Mouse (Mus musculus) c-Kit-negative CD71-positive TER-119-positive erythroid progenitor cells, embryonic 14.5 days (primary cell): Measurements from ENCODE around the gene Zfp786.

Source experiments
- DNase-seq: peaks from one replicate; pipeline ENCODE4 v3.0.0-alpha.2; 2013; ENCODE audit warnings: low read depth, low spot score

The Zfp786 gene

DNA sequence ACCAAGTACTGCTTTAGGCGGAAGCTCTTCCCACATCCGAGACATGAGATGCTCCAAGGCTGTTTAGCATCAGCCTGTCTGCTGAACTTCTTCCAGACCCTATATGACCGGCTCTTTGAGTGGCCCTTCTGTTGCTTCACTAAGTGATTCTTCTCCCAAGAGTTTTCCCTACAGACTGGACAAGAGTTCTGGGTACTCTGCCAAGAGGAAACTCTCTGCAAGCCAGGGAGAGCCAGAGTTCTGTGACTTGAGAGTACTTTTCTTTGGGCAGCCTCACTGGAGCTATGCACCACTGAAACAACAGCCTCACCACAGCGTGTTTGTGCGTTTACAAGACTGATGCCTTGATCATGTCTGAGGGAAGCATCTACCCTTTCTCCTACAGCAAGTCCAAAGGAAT, 9.4 kb downstream of the Zfp786 start:
- no peak for DNase-seq

DNA sequence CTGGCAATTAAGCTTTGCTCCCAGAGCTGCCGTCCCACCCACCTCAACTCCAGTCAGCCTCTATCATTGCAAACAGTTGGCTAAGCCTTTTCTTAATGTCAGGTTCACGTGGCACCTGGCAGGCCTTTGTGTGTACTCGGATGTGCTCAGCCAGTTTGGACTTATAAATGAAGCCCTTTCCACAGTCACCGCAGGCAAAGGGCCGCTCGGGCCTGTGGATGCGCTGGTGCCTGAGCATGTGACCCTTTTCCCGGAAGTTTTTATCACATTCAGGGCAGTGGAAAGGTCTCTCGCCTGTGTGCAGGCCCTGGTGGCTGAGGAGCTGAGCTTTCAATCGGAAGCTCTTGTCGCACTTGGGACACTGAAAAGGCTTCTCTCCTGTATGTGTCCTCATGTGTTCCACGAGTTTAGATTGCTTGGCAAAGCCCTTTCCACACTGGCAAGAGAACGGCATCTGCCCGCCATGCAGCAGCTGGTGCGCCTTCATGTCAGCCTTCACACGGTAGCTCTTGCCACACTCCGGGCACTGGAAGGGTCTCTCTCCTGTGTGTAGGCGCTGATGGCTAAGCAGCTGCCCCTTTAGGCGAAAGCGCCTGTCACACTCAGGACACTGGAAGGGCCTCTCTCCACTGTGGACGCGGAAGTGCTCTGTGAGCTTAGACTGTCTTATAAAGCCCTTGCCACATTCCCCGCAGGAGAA, 10.9 kb downstream of the Zfp786 start:
- DNase-seq, result no peak

GRCm38 (mm10) chr6:47818721-47819120, 11.9 kb downstream of the Zfp786 start:
- no peak for DNase-seq

DNA sequence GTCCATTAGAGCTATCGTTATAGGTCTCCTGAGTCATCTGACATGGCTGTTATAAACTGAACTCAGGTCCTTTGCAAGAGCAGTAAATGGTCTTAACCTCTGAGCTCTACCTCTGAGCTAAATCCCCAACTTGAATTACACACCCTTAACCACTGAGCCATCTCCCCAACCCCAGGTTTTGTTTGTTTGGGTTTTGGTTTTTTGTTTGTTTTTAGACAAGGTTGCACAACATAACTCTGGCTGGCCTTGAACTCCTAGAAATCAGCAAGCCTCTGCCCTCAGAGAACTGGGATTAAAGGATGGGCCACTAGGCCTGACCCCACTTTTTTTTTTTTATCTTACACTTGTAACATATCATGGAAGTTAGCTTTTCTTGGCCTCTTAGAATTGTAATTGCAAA, 14.5 kb downstream of the Zfp786 start:
- no peak for DNase-seq

DNA sequence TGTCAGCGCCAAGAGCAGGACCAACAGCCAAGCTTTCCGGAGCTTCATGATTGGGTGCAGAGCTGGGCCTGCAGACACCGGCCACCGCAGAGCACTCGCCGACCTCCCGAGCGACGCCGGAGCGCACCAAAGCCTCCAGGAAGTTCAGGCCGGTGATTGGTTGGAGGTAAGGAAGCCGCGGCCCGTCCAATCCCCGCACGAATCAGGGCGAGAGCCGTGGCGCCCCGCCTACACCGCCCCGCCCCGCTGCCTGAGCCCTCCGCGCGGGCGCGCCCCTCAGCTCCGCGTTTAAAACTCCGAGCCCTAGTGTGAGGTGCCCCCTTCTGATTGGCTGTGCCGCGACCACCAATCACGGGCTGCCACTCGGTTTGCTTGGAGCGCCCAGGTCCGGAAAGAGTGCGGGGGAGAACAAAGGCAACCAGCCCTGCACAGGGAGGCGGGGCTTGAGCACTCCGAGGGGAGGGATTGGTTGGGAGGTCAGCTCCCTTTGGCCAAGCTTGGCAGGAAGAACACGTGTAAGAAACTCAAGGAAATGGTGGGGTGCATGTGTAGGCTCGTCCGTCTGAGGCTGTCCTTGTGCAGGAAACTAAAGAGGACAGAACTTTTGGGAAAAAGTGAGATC, 17.3 kb downstream of the Zfp786 start, which contains the start of gene Pdia4:
Pdia4 (minus strand) TSS at position 174 of the 622 bp plus-strand sequence.
- peak; percentile 86 for DNase-seq

GRCm38 (mm10) chr6:47812271-47812915, 18.3 kb downstream of the Zfp786 start:
- no peak for DNase-seq

- DNase-seq, result no peak
Measured at GRCm38 (mm10) chr6:47811324-47811723, 19.3 kb downstream of the Zfp786 start.

DNA sequence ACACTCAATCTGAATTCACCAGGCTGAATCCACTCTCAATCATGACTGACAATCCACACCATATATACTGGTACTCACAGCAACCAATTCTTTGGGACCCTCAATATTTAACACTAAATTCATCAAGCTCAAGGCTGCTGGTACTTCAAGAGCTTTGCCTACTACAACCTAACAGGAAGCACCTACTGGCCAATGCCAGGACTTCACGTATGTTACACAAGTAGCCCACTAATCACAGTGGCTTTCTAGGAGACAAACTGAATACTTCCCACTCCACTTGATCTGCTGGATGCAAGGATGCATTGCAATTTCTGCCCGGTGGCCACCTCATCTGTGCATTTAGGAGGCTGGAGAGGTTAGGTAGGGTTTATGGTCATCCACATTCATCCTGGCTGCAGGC, 20.5 kb downstream of the Zfp786 start:
- DNase-seq, result no peak

DNA sequence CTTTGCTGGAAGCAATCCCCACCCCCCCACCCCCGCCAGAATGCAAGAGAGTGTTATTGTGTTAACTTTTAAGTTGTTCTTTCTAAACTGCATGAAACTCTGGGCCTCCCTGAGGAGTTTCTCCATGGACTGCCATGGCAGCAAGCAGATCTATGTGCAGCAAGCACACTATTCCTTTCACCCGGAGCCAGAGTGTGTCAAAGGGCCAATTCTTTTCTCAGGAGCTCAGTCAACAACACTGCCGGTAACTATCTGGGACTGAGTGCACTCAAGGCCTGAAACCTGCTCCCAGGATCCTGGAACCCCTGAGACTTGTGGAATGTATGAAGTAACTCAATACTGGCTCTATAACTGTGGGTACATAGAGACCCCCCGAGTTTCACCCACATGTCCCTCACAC, 21.6 kb downstream of the Zfp786 start:
- no peak for DNase-seq

- no peak for DNase-seq
Measured at GRCm38 (mm10) chr6:47808545-47808944, 22.1 kb downstream of the Zfp786 start.

DNA sequence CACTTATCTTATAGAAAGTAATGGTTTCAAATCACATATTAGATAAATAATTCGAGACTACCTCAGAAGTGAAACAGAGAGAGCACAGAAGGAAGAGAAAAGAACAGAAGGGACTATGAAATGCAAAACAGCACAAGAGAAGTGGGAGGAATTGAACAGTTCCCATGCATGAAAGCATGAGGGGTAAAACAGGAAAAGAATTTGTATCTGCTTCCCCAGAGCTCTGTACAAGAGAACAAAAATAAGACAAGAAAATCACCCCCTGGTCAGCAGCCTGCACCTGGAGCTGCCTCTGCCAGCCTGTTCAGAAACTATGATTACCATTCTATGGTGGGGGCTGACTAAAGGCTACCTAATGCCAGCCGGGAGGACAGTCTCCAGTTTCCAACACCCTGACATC, 23.2 kb downstream of the Zfp786 start:
- no peak for DNase-seq

DNA sequence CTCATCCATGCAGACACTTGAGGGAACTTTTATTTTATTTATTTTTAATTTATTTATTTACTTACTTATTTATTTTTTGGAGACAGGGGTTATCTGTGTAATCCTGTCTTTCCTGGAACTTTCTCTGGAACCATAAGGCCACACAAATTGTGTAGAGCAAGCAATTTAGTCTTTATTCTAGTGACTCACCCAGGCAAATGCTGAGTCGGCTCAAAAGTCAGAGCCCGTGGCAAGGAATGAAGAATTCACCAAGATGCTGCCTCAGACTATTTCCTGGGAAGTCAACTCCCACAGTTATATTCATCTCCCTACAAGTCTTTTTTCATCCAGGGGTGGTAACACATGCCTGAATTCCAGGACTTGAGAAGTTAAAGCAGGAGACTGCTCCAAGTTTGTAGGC, 25.1 kb downstream of the Zfp786 start:
- no peak for DNase-seq

DNA sequence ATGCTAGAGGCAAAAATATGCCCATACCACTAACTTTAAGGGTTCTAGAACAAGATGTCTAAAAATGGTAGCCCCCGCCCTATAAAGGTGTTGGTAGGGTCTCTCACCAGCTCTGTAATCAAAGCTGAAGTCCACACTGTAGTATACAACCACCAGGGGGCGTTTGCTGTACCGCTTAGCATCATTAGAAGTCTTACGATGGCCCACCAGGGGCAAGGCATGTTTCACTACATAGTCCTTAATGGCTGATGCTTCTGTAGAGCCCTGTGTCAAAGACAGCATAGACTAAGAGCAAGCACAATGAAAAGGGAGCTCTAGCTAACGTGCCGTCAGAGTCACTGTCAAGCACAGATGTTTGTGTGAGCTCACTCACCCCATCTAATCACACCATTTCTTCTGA, 31.6 kb downstream of the Zfp786 start:
- DNase-seq, result peak; percentile 47

GRCm38 (mm10) chr6:47794106-47794830, 36.4 kb downstream of the Zfp786 start:
- DNase-seq, result no peak

- no peak for DNase-seq
Measured at GRCm38 (mm10) chr6:47793284-47793683, 37.4 kb downstream of the Zfp786 start.

DNA sequence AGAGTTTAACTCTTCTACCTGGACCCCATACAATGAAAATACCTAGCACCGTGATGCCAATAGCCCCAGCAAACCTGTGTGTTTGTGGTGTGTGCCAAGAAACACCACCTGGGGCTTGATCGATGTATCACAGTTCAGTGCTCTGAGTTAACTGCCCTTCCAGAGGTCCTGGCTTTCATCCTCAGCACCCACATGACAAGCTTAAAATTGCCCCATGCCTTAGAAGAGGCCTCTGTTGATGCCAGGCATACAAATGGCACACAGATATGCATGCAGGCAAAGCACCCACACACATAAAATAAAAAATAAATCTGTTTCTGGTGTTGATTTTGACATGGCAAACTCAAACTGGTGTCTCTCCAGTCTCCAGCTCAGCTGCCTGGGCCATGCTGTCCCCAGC, 38.1 kb downstream of the Zfp786 start:
- DNase-seq, result no peak

DNA sequence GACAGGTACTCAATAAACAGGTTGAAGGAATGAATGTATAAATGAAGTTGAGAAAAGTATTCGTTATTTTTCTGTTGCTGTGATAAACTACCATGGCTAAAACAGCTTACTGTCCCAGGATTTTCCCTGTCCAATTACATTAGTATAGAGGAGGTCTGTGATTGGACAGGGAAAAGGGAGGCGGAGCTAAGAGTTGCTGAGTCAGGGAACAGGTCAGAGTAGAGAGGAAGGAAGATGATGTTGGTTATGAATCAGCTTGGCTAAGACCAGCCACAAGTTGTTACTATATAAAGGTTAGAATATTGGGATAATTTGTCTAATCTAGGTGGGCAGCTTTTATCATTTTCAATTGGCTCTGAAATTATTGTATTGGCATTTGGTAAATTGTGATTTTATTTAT, 39.9 kb downstream of the Zfp786 start:
- peak; percentile 50 for DNase-seq

DNA sequence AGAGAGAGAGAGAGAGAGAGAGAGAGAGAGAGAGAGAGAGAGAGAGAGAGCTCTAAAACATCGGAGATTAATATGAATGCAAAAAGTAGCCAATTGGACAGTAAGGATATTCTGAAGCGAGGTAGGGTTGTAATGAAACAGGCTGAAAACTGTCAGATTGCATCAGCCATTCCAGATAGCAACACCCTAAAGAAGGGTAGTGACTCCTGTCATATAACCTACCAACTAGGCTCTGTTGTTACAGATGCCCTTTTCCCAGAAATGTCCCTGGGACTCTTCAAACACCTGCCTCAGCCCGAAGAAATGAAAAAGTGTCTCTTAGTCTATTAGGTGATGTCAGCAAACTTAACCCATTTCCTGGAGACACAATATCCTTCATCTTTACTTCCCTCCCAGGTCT, 41.8 kb downstream of the Zfp786 start:
- no peak for DNase-seq

DNA sequence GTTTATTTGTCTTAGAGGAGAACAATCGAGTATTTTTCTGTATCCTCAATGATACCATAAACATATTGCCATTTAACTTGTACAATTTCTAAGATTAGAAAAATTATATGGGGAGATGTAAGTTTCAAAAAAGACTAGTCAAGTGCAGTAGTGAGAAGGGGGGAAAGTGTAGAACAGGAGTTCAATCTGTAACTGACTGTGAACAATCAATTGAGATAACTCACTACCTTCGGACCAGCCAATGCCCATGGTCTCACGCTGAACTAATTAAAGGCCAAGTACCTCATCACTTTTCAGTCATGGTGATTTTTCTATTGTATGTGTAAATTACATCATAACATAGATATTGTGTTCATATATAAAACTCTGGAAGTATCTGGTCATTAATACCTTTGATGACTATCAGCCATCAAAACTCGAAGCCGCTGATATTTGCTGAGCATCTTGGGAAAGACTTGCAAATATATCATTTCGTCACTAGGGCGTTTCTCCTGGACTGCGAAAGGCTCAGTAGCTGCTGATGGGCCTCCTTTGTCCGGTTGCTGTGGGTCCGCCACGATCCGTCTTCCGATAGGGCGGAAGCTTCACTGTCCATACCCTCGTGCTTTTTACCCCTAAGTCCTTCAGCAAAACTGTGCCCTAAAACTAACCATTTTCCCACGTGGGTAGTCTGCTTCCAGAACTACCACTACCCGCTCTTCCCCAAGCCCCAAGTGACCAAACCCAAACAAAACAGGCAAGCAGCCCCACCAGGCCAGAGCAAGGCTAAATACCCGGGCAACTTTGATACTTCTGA, 42.5 kb downstream of the Zfp786 start:
- DNase-seq, result peak; percentile 65

GRCm38 (mm10) chr6:47784707-47785412, 45.8 kb downstream of the Zfp786 start:
- DNase-seq, result no peak
